Mouse (Mus musculus) lung, embryonic 14.5 days (tissue): ENCODE measurements around the gene Ephb2. TPM values are rescaled to one million over a fixed set of nuclear protein-coding genes. Genes with fewer than 3 reads are reported as not detected.
A peak's percentile ranks its signal among the peaks of the same experiment; 100 is the strongest.

ENCODE experiments used
- ATAC-seq: fragments of 200-750 bp; cut with Nextera tagmentation; 2 replicates; pipeline ENCODE4 v1.8.0; 2017; ENCODE audit warnings: mild to moderate bottlenecking, moderate TSS enrichment, moderate library complexity; ENCODE audit not compliant: insufficient read depth
- DNase-seq: peaks from one replicate; pipeline ENCODE4 v3.0.0-alpha.2; 2015
- H3K27ac ChIP-seq: fragments of 300-500 bp; sonication (generic); 2 replicates; pipeline ENCODE4 v1.5.1; 2014; ENCODE audit warnings: low read depth, mild to moderate bottlenecking, moderate library complexity
- H3K27me3 ChIP-seq: fragments of 300-500 bp; sonication (generic); 2 replicates; pipeline ENCODE4 v1.6.1; 2014; ENCODE audit warnings: low read length, control low read depth; ENCODE audit not compliant: insufficient read depth
- H3K36me3 ChIP-seq: fragments of 300-500 bp; sonication (generic); 2 replicates; pipeline ENCODE4 v1.6.1; 2014; ENCODE audit warnings: control low read depth; ENCODE audit not compliant: insufficient read depth
- H3K4me1 ChIP-seq: fragments of 300-500 bp; sonication (generic); 2 replicates; pipeline ENCODE4 v1.6.1; 2014; ENCODE audit warnings: antibody characterized with exemption, control low read depth; ENCODE audit not compliant: insufficient read depth
- H3K4me2 ChIP-seq: fragments of 300-500 bp; sonication (generic); 2 replicates; pipeline ENCODE4 v1.6.1; 2014; ENCODE audit warnings: mild to moderate bottlenecking
- H3K4me3 ChIP-seq: fragments of 300-500 bp; sonication (generic); 2 replicates; pipeline ENCODE4 v1.5.1; 2014; ENCODE audit warnings: low read depth, low read length
- H3K9ac ChIP-seq: fragments of 300-500 bp; sonication (generic); 2 replicates; pipeline ENCODE4 v1.6.1; 2014
- H3K9me3 ChIP-seq: fragments of 300-500 bp; sonication (generic); 2 replicates; pipeline ENCODE4 v1.6.1; 2016; ENCODE audit warnings: low read depth, low read length, control low read depth
- CTCF ChIP-seq: IDR thresholded peaks from 2 replicates; pipeline ENCODE4 v1.5.1; 2016; ENCODE audit warnings: antibody characterized with exemption, low read depth
- WGBS: fragments of 180-500 bp; shearing (Covaris S2); extraction: QIAGEN DNeasy Blood & Tissue Kit; methylation state at CpG from one replicate; pipeline ENCODE4 v1.1.7; 2014; 5-methylcytosine and 5-hydroxymethylcytosine counted together
- polyA plus RNA-seq: library from polyadenylated mRNA; unstranded; fragments of >200 nt; fragmentation: Nextera tagmentation; extraction: Ambion mirVana; gene quantifications from 2 replicates; pipeline ENCODE4 v1.2.1, GENCODE M21; 2014

Gene Ephb2
- polyA plus RNA-seq, 1 experiment from 2014 or later = 8.5 TPM

- TF ChIP-seq CTCF = no peak
- WGBS = 55% methylated on average over 5 of the region's 5 CpGs
- no peak for ATAC-seq
- no peak for DNase-seq
- Histone ChIP-seq H3K4me1 (no peaks in the 10 kb centered on the region), H3K27ac (no peak overlapping the region), H3K27me3 (peaks cover 3% of the 10 kb centered on the region; the same call in 1 of the 2 replicates), H3K4me2 (no peak overlapping the region), H3K9ac (no peak overlapping the region), H3K9me3 (no peaks in the 10 kb centered on the region), H3K36me3 (no peaks in the 10 kb centered on the region), H3K4me3 (no peak overlapping the region)
These were observed 213.8 kb downstream of the Ephb2 start for GRCm38 (mm10) chr4:136621956-136622355.

- H3K9me3 ChIP-seq = no peaks in the 10 kb centered on the region
- H3K9ac ChIP-seq = no peak overlapping the region
- DNase-seq (peak; percentile 88), ATAC-seq (no peak)
- TF ChIP-seq CTCF = peak; percentile 88
- H3K27me3 ChIP-seq = peaks cover 3% of the 10 kb centered on the region; the same call in 1 of the 2 replicates
- no peak overlapping the region for H3K4me2 ChIP-seq
- no peak overlapping the region for H3K4me3 ChIP-seq
- 0% methylated on average over 1 of the region's 1 CpGs for WGBS
- no peaks in the 10 kb centered on the region for H3K4me1 ChIP-seq
- H3K27ac ChIP-seq = no peak overlapping the region
- no peaks in the 10 kb centered on the region for H3K36me3 ChIP-seq
These were observed 214.5 kb downstream of the Ephb2 start for GRCm38 (mm10) chr4:136621336-136621735.

GRCm38 (mm10) chr4:136613657-136614056, 222.1 kb downstream of the Ephb2 start:
- Histone ChIP-seq H3K4me2 (no peak overlapping the region), H3K36me3 (no peaks in the 10 kb centered on the region), H3K27me3 (no peaks in the 10 kb centered on the region), H3K9ac (no peak overlapping the region), H3K9me3 (no peaks in the 10 kb centered on the region), H3K4me1 (no peaks in the 10 kb centered on the region), H3K27ac (no peak overlapping the region), H3K4me3 (no peak overlapping the region)
- DNase-seq = peak; percentile 15
- TF ChIP-seq CTCF = no peak
- 48% methylated on average over 7 of the region's 7 CpGs for WGBS
- ATAC-seq = no peak

- no peaks in the 10 kb centered on the region for H3K9me3 ChIP-seq
- no peak within 1 kb of the TSS for H3K27ac ChIP-seq
- TF ChIP-seq CTCF = no peak
- no peak for DNase-seq
- H3K9ac ChIP-seq = no peak within 1 kb of the TSS
- H3K4me1 ChIP-seq = no peaks in the 10 kb centered on the region
- H3K36me3 ChIP-seq = no peaks in the 10 kb centered on the region
- 52% methylated on average over 4 of the region's 4 CpGs for WGBS
- ATAC-seq = no peak
- no peak within 1 kb of the TSS for H3K4me3 ChIP-seq
- H3K4me2 ChIP-seq = no peak within 1 kb of the TSS
- no peaks in the 10 kb centered on the region for H3K27me3 ChIP-seq
These were observed 225.4 kb downstream of the Ephb2 start, which contains the start of gene Tex46 for GRCm38 (mm10) chr4:136610387-136610856. Gene Tex46, plus strand, starts transcription at chr4:136610437.

GRCm38 (mm10) chr4:136605756-136606485, 229.9 kb downstream of the Ephb2 start:
- Histone ChIP-seq H3K4me3 (no peak overlapping the region), H3K36me3 (no peaks in the 10 kb centered on the region), H3K27me3 (no peaks in the 10 kb centered on the region), H3K9ac (no peak overlapping the region), H3K27ac (no peak overlapping the region), H3K4me1 (peaks cover 3% of the 10 kb centered on the region; the same call in 1 of the 2 replicates), H3K4me2 (no peak overlapping the region), H3K9me3 (no peaks in the 10 kb centered on the region)
- no peak for TF ChIP-seq CTCF
- ATAC-seq = no peak
- WGBS = 84% methylated on average over 19 of the region's 19 CpGs
- no peak for DNase-seq

GRCm38 (mm10) chr4:136602568-136602967, 233.2 kb downstream of the Ephb2 start, which contains the start of gene Kdm1a:
Gene Kdm1a, minus strand, starts transcription at chr4:136602723.
- ATAC-seq (peak; percentile 90), DNase-seq (peak; percentile 98)
- Histone ChIP-seq H3K27me3 (no peaks in the 10 kb centered on the region), H3K9me3 (no peaks in the 10 kb centered on the region), H3K27ac (peak within 1 kb of the TSS; percentile 90), H3K4me3 (peak within 1 kb of the TSS; percentile 99), H3K36me3 (no peaks in the 10 kb centered on the region), H3K4me1 (peaks cover 8% of the 10 kb centered on the region), H3K9ac (peak within 1 kb of the TSS; percentile 99), H3K4me2 (peak within 1 kb of the TSS; percentile 64)
- peak; percentile 95 for TF ChIP-seq CTCF
- 0% methylated on average over 43 of the region's 45 CpGs for WGBS

- Histone ChIP-seq H3K27me3 (no peaks in the 10 kb centered on the region), H3K4me2 (peak overlapping the region; percentile 64), H3K36me3 (no peaks in the 10 kb centered on the region), H3K9ac (peak overlapping the region; percentile 99), H3K4me3 (peak overlapping the region; percentile 99), H3K9me3 (no peaks in the 10 kb centered on the region), H3K4me1 (peaks cover 8% of the 10 kb centered on the region), H3K27ac (peak overlapping the region; percentile 90)
- TF ChIP-seq CTCF = no peak
- under 1% methylated on average over 57 of the region's 68 CpGs for WGBS
- peak; percentile 55 for DNase-seq
- peak; percentile 61 for ATAC-seq
These were observed 233.7 kb downstream of the Ephb2 start for GRCm38 (mm10) chr4:136602018-136602554.
